Mouse (Mus musculus) kidney, postnatal 10 days (tissue): ENCODE results near the gene Myo6.

Experiments used
- DNase-seq: peaks from one replicate; pipeline ENCODE4 v3.0.0; 2021; ENCODE audit warnings: mixed read lengths

The Myo6 gene

DNA sequence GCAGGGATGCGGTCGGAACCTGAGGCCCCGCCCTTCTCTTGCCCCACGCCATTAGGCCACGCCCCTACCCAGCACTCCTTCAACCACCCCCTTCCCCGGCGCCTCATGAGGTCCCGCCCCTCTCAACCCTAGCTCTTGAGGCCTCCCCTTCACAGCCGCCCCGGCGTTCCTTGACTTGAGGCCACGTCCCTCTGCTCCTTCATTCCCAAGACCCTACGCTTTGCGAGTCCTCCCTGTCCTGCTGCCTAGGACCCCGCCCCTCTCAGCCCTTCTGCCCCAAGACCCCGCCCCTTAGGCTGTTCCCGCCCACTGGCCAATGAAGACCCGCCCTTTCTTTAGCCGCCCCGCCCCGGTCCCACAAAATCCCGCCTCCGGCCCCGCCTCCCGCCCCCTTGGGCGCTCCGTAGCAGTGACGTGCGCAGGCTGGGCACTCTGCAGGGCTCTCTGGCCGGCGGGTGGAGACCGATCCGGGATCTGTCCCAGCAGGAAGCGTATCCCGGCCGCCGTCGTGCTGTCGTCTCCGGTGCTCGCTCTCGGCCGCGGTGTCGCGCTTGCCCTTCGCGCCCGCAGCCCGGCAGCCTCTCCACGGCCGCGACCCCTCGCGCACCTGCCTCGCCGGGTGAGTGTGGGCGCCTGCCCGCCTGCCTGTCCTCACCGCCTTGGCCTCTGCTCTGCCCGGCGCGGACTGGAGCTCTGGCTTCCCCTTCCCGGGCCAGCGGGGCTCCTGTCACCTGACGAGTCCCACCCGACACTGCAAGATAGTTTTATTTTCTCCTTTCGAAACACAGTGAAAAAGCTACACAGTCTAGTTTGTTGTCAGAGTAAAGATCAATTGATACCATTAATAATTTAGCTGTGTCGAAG lies at the start of gene Myo6:
Myo6 (plus strand) TSS at position 421 of the 864 bp plus-strand sequence.
- peak; percentile 98 for DNase-seq

GRCm38 (mm10) chr9:80145992-80146587 lies 18.7 kb upstream of the Myo6 start:
- DNase-seq: peak; percentile 39

GRCm38 (mm10) chr9:80149594-80149993 lies 15.2 kb upstream of the Myo6 start:
- no peak for DNase-seq

DNA sequence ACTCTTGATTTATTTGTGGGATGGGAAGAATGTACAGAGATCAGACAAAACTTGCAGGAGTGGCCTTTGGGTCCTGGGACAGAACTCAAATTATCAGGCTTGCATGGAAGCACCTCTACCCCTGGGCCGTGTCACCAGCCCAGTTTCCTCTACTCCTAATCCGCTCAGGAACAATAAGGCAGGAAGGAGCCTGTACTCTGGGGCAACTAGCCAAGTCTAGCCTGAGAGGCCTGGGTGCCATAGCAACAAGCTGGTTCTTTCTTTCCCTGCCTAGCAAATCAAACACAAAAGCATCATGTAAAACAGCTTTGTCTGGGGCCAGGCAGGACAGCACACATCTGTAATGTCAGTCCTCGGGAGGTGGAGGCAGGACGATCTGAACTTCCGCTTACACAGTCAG lies 9.6 kb upstream of the Myo6 start:
- peak; percentile 74 for DNase-seq

DNA sequence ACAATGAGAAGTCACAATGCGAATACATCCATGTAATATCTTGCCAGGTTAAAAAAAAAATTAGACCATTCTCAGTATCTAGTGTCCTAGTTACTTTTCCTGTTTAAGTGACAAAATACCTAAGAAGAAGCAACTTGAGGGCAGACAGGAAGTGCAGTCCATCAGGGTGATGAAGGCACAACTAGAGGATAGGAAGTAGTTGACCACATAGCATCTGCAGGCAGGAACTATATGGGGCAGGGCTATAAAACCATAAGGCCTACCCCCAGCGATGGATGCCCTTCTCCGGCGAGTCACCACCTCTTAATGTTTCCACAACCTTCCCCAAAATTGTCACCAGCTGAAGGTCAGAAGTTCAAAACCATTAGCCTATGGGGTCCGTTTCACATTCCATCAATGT lies 8.1 kb upstream of the Myo6 start:
- DNase-seq: no peak

- DNase-seq: peak; percentile 73
Measured at GRCm38 (mm10) chr9:80157840-80158465, 6.9 kb upstream of the Myo6 start.

GRCm38 (mm10) chr9:80158937-80159336 lies 5.9 kb upstream of the Myo6 start:
- DNase-seq: peak; percentile 54

DNA sequence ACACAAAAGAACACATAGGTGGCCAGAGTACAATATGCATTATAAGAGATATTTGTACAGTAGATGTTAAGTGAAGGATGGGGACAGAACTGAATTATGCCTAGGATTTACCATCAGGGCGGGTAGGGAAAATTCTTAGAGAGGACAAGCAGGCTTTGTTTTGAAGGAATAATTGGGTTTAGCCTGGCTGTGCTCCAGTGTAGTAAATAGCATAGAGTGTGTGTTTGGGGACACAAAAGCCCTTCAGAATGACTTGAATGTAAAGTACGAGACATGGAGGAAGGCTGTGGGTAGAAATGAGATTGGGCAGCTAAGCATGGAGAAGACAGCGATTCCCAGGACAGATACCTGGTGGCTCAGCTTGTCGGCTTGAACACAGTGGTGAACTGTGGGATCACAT lies 3.4 kb upstream of the Myo6 start:
- DNase-seq: no peak

DNA sequence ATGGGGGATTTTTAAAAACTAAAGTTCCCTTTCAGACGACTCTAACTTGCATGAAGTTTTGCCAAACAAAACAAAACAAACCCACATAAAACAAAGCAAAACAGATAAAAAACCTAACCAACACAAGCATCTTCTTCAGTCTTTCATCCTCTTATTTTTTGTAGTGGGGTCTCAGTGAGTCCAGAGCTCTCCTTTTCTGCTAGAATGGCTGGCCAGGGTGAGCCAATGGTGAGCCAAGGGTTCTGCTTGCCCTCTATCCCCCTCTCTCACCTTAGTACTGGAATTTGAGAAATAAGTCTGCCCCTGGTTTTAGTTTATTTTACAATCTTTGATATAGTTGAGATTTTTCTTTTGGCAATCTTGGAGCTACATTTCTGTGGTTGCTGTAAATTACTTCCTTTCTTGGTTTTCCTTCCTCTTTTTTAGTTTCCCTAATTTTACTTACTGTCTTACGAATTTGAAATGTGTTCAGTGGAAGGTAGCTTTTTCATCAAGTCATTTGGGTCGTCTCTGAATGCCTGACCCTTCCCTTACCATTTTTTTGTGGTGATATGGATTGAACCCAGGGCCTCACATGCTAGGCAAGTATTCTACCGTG lies 1.6 kb upstream of the Myo6 start:
- DNase-seq: no peak

GRCm38 (mm10) chr9:80164191-80164590 lies 640 bp upstream of the Myo6 start:
- DNase-seq: peak; percentile 48

DNA sequence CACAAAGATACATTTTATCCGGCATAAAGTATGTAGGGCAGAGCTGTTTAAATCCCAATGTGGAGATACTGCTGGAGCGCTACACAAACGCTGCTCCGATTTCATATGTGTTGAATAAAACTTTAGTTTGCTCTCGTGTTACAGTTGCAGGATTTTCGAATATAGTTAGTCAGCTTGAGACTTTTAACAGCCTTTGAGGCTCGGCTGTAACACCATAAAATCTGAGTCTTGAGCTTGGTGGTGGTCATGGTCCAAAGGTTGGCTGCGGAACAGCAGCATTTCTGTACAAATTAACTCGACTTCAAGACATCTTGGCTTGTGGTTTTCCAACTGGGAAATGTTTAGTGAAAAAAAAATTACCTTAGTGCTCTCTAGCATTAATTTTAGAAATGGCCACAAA lies 859 bp downstream of the Myo6 start:
- DNase-seq: peak; percentile 59

- peak; percentile 39 for DNase-seq
Measured at GRCm38 (mm10) chr9:80166425-80166824, 1.6 kb downstream of the Myo6 start.

GRCm38 (mm10) chr9:80167089-80167488 lies 2.3 kb downstream of the Myo6 start:
- DNase-seq: no peak

DNA sequence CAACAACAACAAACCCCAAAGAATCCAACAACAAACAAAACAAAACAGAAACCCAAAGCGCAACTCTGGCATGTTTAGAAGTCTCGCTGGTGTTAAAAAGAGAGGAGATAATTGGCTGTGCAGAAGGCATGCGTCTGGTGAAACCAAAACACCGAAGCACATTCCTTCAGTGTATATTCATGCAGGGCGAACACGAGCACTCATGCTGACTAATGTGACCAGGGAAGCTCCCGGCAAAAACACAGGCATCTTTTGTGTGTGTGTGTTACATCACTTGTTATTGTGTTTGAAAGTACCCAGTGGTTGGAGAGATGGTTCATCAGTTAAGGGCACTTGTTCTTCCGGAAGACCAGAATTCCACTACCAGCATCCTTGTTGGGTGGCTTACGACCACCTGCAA lies 4.7 kb downstream of the Myo6 start:
- DNase-seq: no peak

DNA sequence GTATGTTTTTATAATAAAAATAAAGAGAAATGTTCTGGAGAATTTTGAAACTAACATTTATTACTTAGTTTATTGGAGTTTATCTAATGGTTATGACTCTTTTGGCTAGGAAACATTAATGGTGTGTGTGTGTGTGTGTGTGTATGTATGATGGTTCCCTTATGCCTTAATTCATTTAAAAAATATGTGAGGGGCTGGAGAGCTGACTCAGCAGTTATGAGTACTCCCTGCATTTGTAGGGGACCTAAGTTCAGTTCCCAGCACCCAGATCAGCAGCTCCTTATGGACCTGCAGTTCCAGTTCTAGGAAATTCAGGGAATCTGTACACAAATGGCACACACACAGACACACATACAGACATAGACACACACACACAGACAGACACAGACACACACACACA lies 6.4 kb downstream of the Myo6 start:
- DNase-seq: no peak

DNA sequence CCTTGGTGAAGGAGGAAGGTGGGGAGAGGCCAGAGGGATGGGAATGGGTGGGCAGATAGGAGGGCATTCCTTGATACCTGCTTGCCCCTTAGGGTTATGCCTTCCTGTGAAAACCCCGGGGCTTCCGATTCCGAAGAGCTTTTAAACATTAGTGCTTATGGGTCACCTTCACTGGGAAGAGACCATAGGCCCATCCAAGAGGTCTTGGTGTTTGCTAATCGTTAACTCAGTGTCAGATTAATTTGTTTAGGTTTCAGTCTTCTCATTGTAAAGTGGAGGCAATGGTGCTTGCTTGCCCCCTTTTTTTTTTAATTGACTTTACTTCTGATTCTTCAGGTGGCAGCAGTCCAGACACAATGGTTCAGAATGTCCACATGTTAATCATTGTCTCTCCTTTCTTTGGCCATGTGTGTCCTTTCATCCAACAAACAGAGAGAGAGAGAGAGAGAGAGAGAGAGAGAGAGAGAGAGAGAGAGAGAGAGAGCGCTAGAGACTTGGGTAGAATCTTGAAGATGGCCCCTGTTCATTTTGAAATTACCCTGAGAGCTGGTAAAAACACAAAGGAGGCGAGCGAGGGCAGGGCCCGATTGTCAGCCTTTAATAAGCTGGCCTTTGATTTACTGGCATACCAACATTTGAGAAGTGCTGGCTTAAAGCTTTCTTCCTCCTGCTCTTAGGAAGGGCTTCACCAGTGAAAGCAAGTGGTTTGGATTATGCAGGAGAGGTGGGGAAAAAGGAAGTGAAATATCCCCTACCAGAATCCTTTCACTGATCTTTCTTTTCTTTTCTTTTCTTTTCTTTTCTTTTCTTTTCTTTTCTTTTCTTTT lies 7.8 kb downstream of the Myo6 start:
- DNase-seq: no peak

- peak; percentile 58 for DNase-seq
Measured at GRCm38 (mm10) chr9:80173629-80174028, 8.8 kb downstream of the Myo6 start.

GRCm38 (mm10) chr9:80176696-80177478 lies 12.1 kb downstream of the Myo6 start:
- DNase-seq: peak; percentile 71

- DNase-seq: no peak
Measured at GRCm38 (mm10) chr9:80178670-80179069, 13.8 kb downstream of the Myo6 start.

DNA sequence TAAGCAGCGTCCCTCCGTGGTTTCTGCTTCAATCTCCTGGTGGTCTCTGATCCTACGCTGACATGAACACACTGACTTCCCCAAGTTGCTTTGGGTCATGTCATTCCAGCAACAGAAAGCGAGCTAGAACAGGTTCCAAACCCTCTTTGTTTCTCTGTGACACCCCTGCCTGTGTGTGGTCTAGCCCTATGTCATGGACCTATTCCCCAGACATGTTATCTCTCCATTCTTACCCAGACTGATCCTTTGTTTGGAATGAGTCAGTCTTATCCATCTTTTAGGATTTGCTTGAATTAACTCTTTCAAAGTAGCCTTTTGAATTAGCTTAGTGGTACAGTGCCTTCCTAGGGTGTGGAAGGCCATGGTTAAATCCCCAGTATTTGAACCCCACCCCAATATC lies 14.9 kb downstream of the Myo6 start:
- DNase-seq: no peak

- DNase-seq: no peak
Measured at GRCm38 (mm10) chr9:80180771-80181170, 15.9 kb downstream of the Myo6 start.

DNA sequence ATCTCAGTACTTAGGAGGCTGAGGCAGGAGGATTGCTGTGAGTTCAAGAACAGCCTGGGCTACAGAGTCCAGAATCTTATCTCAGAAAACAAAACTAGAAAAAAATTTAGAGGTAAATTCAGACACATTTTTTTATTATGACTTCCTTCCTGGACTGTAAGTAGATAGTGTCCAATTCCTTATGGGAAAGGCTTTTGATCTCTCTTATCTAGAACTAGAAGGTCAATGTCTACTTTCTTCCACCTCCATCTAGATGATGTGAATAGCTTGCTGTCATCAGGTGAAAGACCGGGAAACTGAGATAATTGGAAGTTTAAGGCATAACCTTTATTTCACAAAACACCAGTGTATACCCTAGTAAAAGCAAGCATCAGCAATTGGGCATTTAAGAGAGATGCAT lies 16.9 kb downstream of the Myo6 start:
- no peak for DNase-seq
